Mouse (Mus musculus): ENCODE data around the gene Ulk3.

- TF ChIP-seq CTCF (IDR thresholded peaks at IDR 0.05; ENCODE audit: control insufficient read depth, insufficient read depth, low read length) (no peak), POLR2A (IDR thresholded peaks at IDR 0.05; ENCODE audit: borderline replicate concordance, control insufficient read depth, low read depth, low read length) (no peak)
Measured at GRCm38 (mm10) chr9:57547869-57548268, 41.4 kb upstream of the Ulk3 start.
